Mouse (Mus musculus): Measurements from ENCODE around the gene Tle4. TPM values are rescaled to one million over a fixed set of nuclear protein-coding genes. Genes with fewer than 3 reads are reported as not detected.

Gene Tle4
- polyA plus RNA-seq, 1 experiment = 45.5 TPM

- no peaks in the 10 kb centered on the region for H3K9me3 ChIP-seq (replicated peaks; ENCODE audit: control insufficient read depth, insufficient read depth, low read length, poor library complexity, severe bottlenecking)
- H3K27me3 ChIP-seq (ENCODE audit: control insufficient read depth, insufficient read depth, low read length, poor library complexity, severe bottlenecking) = no peaks in the 10 kb centered on the region
- no peak overlapping the region for H3K9ac ChIP-seq (ENCODE audit: low read depth, poor library complexity, severe bottlenecking)
- TF ChIP-seq POLR2A (IDR thresholded peaks at IDR 0.05; ENCODE audit: insufficient read depth, low read length) (no peak), CTCF (IDR thresholded peaks at IDR 0.05; ENCODE audit: low read depth, low read length) (no peak), EP300 (IDR thresholded peaks at IDR 0.05; ENCODE audit: insufficient read depth, low read depth, low read length) (no peak)
- no peak overlapping the region for H3K27ac ChIP-seq (ENCODE audit: insufficient read depth, low read length)
- no peak overlapping the region for H3K4me3 ChIP-seq (ENCODE audit: low read depth, low read length)
- H3K4me1 ChIP-seq (ENCODE audit: control insufficient read depth, insufficient read depth, low read length) = no peaks in the 10 kb centered on the region
- H3K36me3 ChIP-seq (ENCODE audit: control insufficient read depth, insufficient read depth, low read length, poor library complexity, severe bottlenecking) = peaks cover 16% of the 10 kb centered on the region
These were observed 29.0 kb downstream of the Tle4 start for GRCm38 (mm10) chr19:14568879-14569278.

- H3K27ac ChIP-seq (ENCODE audit: insufficient read depth, low read length) = no peak overlapping the region
- H3K9me3 ChIP-seq (replicated peaks; ENCODE audit: control insufficient read depth, insufficient read depth, low read length, poor library complexity, severe bottlenecking) = no peaks in the 10 kb centered on the region
- no peak for TF ChIP-seq EP300 (IDR thresholded peaks at IDR 0.05; ENCODE audit: insufficient read depth, low read depth, low read length)
- no peak for TF ChIP-seq CTCF (IDR thresholded peaks at IDR 0.05; ENCODE audit: low read depth, low read length)
- TF ChIP-seq POLR2A (IDR thresholded peaks at IDR 0.05; ENCODE audit: insufficient read depth, low read length) = no peak
- H3K9ac ChIP-seq (ENCODE audit: low read depth, poor library complexity, severe bottlenecking) = no peak overlapping the region
- no peaks in the 10 kb centered on the region for H3K4me1 ChIP-seq (ENCODE audit: control insufficient read depth, insufficient read depth, low read length)
- no peaks in the 10 kb centered on the region for H3K27me3 ChIP-seq (ENCODE audit: control insufficient read depth, insufficient read depth, low read length, poor library complexity, severe bottlenecking)
- H3K36me3 ChIP-seq (ENCODE audit: control insufficient read depth, insufficient read depth, low read length, poor library complexity, severe bottlenecking) = peaks cover 19% of the 10 kb centered on the region
- H3K4me3 ChIP-seq (ENCODE audit: low read depth, low read length) = no peak overlapping the region
These were observed 30.8 kb downstream of the Tle4 start for GRCm38 (mm10) chr19:14567081-14567480.

GRCm38 (mm10) chr19:14566564-14567021, 31.3 kb downstream of the Tle4 start:
- no peaks in the 10 kb centered on the region for H3K4me1 ChIP-seq (ENCODE audit: control insufficient read depth, insufficient read depth, low read length)

GRCm38 (mm10) chr19:14565424-14566069, 32.3 kb downstream of the Tle4 start:
- Histone ChIP-seq H3K9ac (ENCODE audit: low read depth, poor library complexity, severe bottlenecking) (no peak overlapping the region), H3K4me1 (ENCODE audit: control insufficient read depth, insufficient read depth, low read length) (no peaks in the 10 kb centered on the region), H3K27ac (ENCODE audit: insufficient read depth, low read length) (no peak overlapping the region), H3K4me3 (ENCODE audit: low read depth, low read length) (no peak overlapping the region), H3K27me3 (ENCODE audit: control insufficient read depth, insufficient read depth, low read length, poor library complexity, severe bottlenecking) (no peaks in the 10 kb centered on the region), H3K9me3 (replicated peaks; ENCODE audit: control insufficient read depth, insufficient read depth, low read length, poor library complexity, severe bottlenecking) (no peaks in the 10 kb centered on the region), H3K36me3 (ENCODE audit: control insufficient read depth, insufficient read depth, low read length, poor library complexity, severe bottlenecking) (peaks cover 15% of the 10 kb centered on the region)
- no peak for TF ChIP-seq POLR2A (IDR thresholded peaks at IDR 0.05; ENCODE audit: insufficient read depth, low read length)
- TF ChIP-seq EP300 (IDR thresholded peaks at IDR 0.05; ENCODE audit: insufficient read depth, low read depth, low read length) = no peak
- TF ChIP-seq CTCF (IDR thresholded peaks at IDR 0.05; ENCODE audit: low read depth, low read length) = no peak

More at GRCm38 (mm10) chr19:14566564-14567021, 31.3 kb downstream of the Tle4 start:
- Histone ChIP-seq H3K9ac (ENCODE audit: low read depth, poor library complexity, severe bottlenecking) (no peak overlapping the region), H3K27ac (ENCODE audit: insufficient read depth, low read length) (no peak overlapping the region), H3K4me3 (ENCODE audit: low read depth, low read length) (no peak overlapping the region), H3K27me3 (ENCODE audit: control insufficient read depth, insufficient read depth, low read length, poor library complexity, severe bottlenecking) (no peaks in the 10 kb centered on the region), H3K36me3 (ENCODE audit: control insufficient read depth, insufficient read depth, low read length, poor library complexity, severe bottlenecking) (peaks cover 19% of the 10 kb centered on the region), H3K9me3 (replicated peaks; ENCODE audit: control insufficient read depth, insufficient read depth, low read length, poor library complexity, severe bottlenecking) (no peaks in the 10 kb centered on the region)
- TF ChIP-seq POLR2A (IDR thresholded peaks at IDR 0.05; ENCODE audit: insufficient read depth, low read length) = no peak
- no peak for TF ChIP-seq EP300 (IDR thresholded peaks at IDR 0.05; ENCODE audit: insufficient read depth, low read depth, low read length)
- TF ChIP-seq CTCF (IDR thresholded peaks at IDR 0.05; ENCODE audit: low read depth, low read length) = no peak

GRCm38 (mm10) chr19:14563273-14563959, 34.4 kb downstream of the Tle4 start:
- H3K4me1 ChIP-seq (ENCODE audit: control insufficient read depth, insufficient read depth, low read length) = no peaks in the 10 kb centered on the region
- H3K4me3 ChIP-seq (ENCODE audit: low read depth, low read length) = no peak overlapping the region
- TF ChIP-seq CTCF (IDR thresholded peaks at IDR 0.05; ENCODE audit: low read depth, low read length) (no peak), POLR2A (IDR thresholded peaks at IDR 0.05; ENCODE audit: insufficient read depth, low read length) (no peak), EP300 (IDR thresholded peaks at IDR 0.05; ENCODE audit: insufficient read depth, low read depth, low read length) (no peak)
- no peak overlapping the region for H3K27ac ChIP-seq (ENCODE audit: insufficient read depth, low read length)
- peaks cover 14% of the 10 kb centered on the region for H3K36me3 ChIP-seq (ENCODE audit: control insufficient read depth, insufficient read depth, low read length, poor library complexity, severe bottlenecking)
- H3K9me3 ChIP-seq (replicated peaks; ENCODE audit: control insufficient read depth, insufficient read depth, low read length, poor library complexity, severe bottlenecking) = no peaks in the 10 kb centered on the region
- H3K27me3 ChIP-seq (ENCODE audit: control insufficient read depth, insufficient read depth, low read length, poor library complexity, severe bottlenecking) = no peaks in the 10 kb centered on the region
- H3K9ac ChIP-seq (ENCODE audit: low read depth, poor library complexity, severe bottlenecking) = no peak overlapping the region

GRCm38 (mm10) chr19:14547871-14548270, 50.0 kb downstream of the Tle4 start:
- TF ChIP-seq EP300 (IDR thresholded peaks at IDR 0.05; ENCODE audit: insufficient read depth, low read depth, low read length) = no peak
- TF ChIP-seq CTCF (IDR thresholded peaks at IDR 0.05; ENCODE audit: low read depth, low read length) = no peak
- no peak for TF ChIP-seq POLR2A (IDR thresholded peaks at IDR 0.05; ENCODE audit: insufficient read depth, low read length)

More at GRCm38 (mm10) chr19:14547871-14548270, 50.0 kb downstream of the Tle4 start:
- Histone ChIP-seq H3K36me3 (ENCODE audit: control insufficient read depth, insufficient read depth, low read length, poor library complexity, severe bottlenecking) (0 out of 2 replicates have a peak, but pooled peaks cover 4% of the 10 kb centered on the region), H3K27me3 (ENCODE audit: control insufficient read depth, insufficient read depth, low read length, poor library complexity, severe bottlenecking) (no peaks in the 10 kb centered on the region), H3K4me1 (ENCODE audit: control insufficient read depth, insufficient read depth, low read length) (peaks cover 2% of the 10 kb centered on the region), H3K9me3 (replicated peaks; ENCODE audit: control insufficient read depth, insufficient read depth, low read length, poor library complexity, severe bottlenecking) (no peaks in the 10 kb centered on the region), H3K9ac (ENCODE audit: low read depth, poor library complexity, severe bottlenecking) (no peak overlapping the region), H3K4me3 (ENCODE audit: low read depth, low read length) (no peak overlapping the region), H3K27ac (ENCODE audit: insufficient read depth, low read length) (no peak overlapping the region)

Data from ES-Bruce4 (cell line).